Mouse (Mus musculus) kidney, embryonic 14.5 days (tissue): Measurements from ENCODE around the gene Hmgcl. TPM values are rescaled to one million over a fixed set of nuclear protein-coding genes. Genes with fewer than 3 reads are reported as not detected.
"Not testable (repeated sequence)": the region's sequence is repeated elsewhere in the genome, so short reads cannot be mapped to it uniquely, and the experiment has no call there.

Experiments used
- ATAC-seq: fragments of 200-750 bp; cut with Nextera tagmentation; 2 replicates; pipeline ENCODE4 v1.8.0; 2017; ENCODE audit warnings: moderate number of reproducible peaks, mild to moderate bottlenecking, moderate TSS enrichment, moderate library complexity; ENCODE audit not compliant: low FRiP score, low TSS enrichment
- H3K27ac ChIP-seq: fragments of 300-500 bp; sonication (generic); 2 replicates; pipeline ENCODE4 v1.5.1; 2014; ENCODE audit warnings: low read depth, mild to moderate bottlenecking, low read length, moderate library complexity, mixed read lengths
- H3K27me3 ChIP-seq: fragments of 300-500 bp; sonication (generic); 2 replicates; pipeline ENCODE4 v1.6.1; 2014; ENCODE audit warnings: mild to moderate bottlenecking, low read length; ENCODE audit not compliant: control insufficient read depth, insufficient read depth
- H3K36me3 ChIP-seq: fragments of 300-500 bp; sonication (generic); 2 replicates; pipeline ENCODE4 v1.6.1; 2014; ENCODE audit warnings: low read length, mixed read lengths; ENCODE audit not compliant: control insufficient read depth, insufficient read depth
- H3K4me1 ChIP-seq: fragments of 300-500 bp; sonication (generic); 2 replicates; pipeline ENCODE4 v1.6.1; 2014; ENCODE audit warnings: low read length, mixed read lengths; ENCODE audit not compliant: control insufficient read depth, insufficient read depth
- H3K4me2 ChIP-seq: fragments of 300-500 bp; sonication (generic); replicated peaks from 2 replicates; pipeline ENCODE4 v1.6.1; 2014; ENCODE audit warnings: low read depth, mild to moderate bottlenecking, low read length
- H3K4me3 ChIP-seq: fragments of 300-500 bp; sonication (generic); 2 replicates; pipeline ENCODE4 v1.5.1; 2014; ENCODE audit warnings: mild to moderate bottlenecking, low read length
- H3K9ac ChIP-seq: fragments of 300-500 bp; sonication (generic); 2 replicates; pipeline ENCODE4 v1.6.1; 2014; ENCODE audit warnings: low read depth, mild to moderate bottlenecking, low read length, moderate library complexity
- H3K9me3 ChIP-seq: fragments of 300-500 bp; sonication (generic); 2 replicates; pipeline ENCODE4 v1.6.1; 2016; ENCODE audit warnings: low read length; ENCODE audit not compliant: control insufficient read depth
- WGBS: fragments of 180-500 bp; shearing (Covaris S2); extraction: QIAGEN DNeasy Blood & Tissue Kit; methylation state at CpG from one replicate; pipeline ENCODE4 v1.1.7; 2014; 5-methylcytosine and 5-hydroxymethylcytosine counted together
- polyA plus RNA-seq: library from polyadenylated mRNA; unstranded; fragments of >200 nt; fragmentation: Nextera tagmentation; extraction: Ambion mirVana; gene quantifications from 2 replicates; pipeline ENCODE4 v1.2.1, GENCODE M21; 2014

Gene Hmgcl
- polyA plus RNA-seq, 1 experiment from 2014 or later: 81.1 TPM

- Histone ChIP-seq H3K36me3 (peaks cover 47% of the 10 kb centered on the region), H3K27me3 (no peaks in the 10 kb centered on the region), H3K4me1 (peaks cover 28% of the 10 kb centered on the region), H3K27ac (no peak overlapping the region; the same call in 1 of the 2 replicates), H3K4me2 (no peak overlapping the region), H3K4me3 (no peak overlapping the region), H3K9me3 (no peaks in the 10 kb centered on the region), H3K9ac (no peak overlapping the region)
- ATAC-seq: no peak
- 65% methylated on average over 19 of the region's 19 CpGs for WGBS
Observed at GRCm38 (mm10) chr4:135968271-135968869, 22.1 kb downstream of the Hmgcl start.

- ATAC-seq: no peak
- Histone ChIP-seq H3K9ac (no peak overlapping the region), H3K9me3 (no peaks in the 10 kb centered on the region), H3K4me3 (no peak overlapping the region), H3K27ac (no peak overlapping the region), H3K4me2 (no peak overlapping the region), H3K36me3 (peaks cover 47% of the 10 kb centered on the region), H3K27me3 (no peaks in the 10 kb centered on the region), H3K4me1 (peaks cover 26% of the 10 kb centered on the region)
- 91% methylated on average over 13 of the region's 13 CpGs for WGBS
Observed at GRCm38 (mm10) chr4:135969070-135969750, 23.0 kb downstream of the Hmgcl start.

GRCm38 (mm10) chr4:135970585-135970984, 24.3 kb downstream of the Hmgcl start:
- ATAC-seq: no peak
- Histone ChIP-seq H3K36me3 (peaks cover 58% of the 10 kb centered on the region), H3K4me3 (no peak overlapping the region)

GRCm38 (mm10) chr4:135971805-135972555, 25.7 kb downstream of the Hmgcl start:
- H3K36me3 ChIP-seq: peaks cover 61% of the 10 kb centered on the region
- under 1% methylated on average over 35 of the region's 35 CpGs for WGBS

More at GRCm38 (mm10) chr4:135970585-135970984, 24.3 kb downstream of the Hmgcl start:
- Histone ChIP-seq H3K27me3 (no peaks in the 10 kb centered on the region), H3K27ac (no peak overlapping the region), H3K4me1 (peaks cover 18% of the 10 kb centered on the region; the same call in 1 of the 2 replicates), H3K4me2 (no peak overlapping the region), H3K9ac (no peak overlapping the region), H3K9me3 (no peaks in the 10 kb centered on the region)
- 82% methylated on average over 11 of the region's 11 CpGs for WGBS

GRCm38 (mm10) chr4:135972556-135972906, 26.3 kb downstream of the Hmgcl start, which contains the start of gene Lypla2:
Gene Lypla2 (minus strand): TSS chr4:135972626.
- H3K4me1 ChIP-seq: peaks cover 18% of the 10 kb centered on the region; the same call in 1 of the 2 replicates
- peak within 1 kb of the TSS; percentile 52; the same call in 1 of the 2 replicates for H3K27ac ChIP-seq
- H3K9ac ChIP-seq: peak within 1 kb of the TSS; percentile 87
- H3K4me2 ChIP-seq: peak within 1 kb of the TSS; percentile 87
- no peaks in the 10 kb centered on the region for H3K9me3 ChIP-seq
- H3K36me3 ChIP-seq: peaks cover 58% of the 10 kb centered on the region
- peak within 1 kb of the TSS; percentile 88 for H3K4me3 ChIP-seq
- 1% methylated on average over 19 of the region's 19 CpGs for WGBS
- ATAC-seq: peak; percentile 74
- H3K27me3 ChIP-seq: no peaks in the 10 kb centered on the region

More at GRCm38 (mm10) chr4:135971805-135972555, 25.7 kb downstream of the Hmgcl start:
- H3K27me3 ChIP-seq: no peaks in the 10 kb centered on the region
- peak overlapping the region; percentile 52; the same call in 1 of the 2 replicates for H3K27ac ChIP-seq
- peak; percentile 68 for ATAC-seq
- H3K9me3 ChIP-seq: no peaks in the 10 kb centered on the region
- peak overlapping the region; percentile 87 for H3K4me2 ChIP-seq
- peaks cover 18% of the 10 kb centered on the region; the same call in 1 of the 2 replicates for H3K4me1 ChIP-seq
- peak overlapping the region; percentile 87 for H3K9ac ChIP-seq
- H3K4me3 ChIP-seq: peak overlapping the region; percentile 88

GRCm38 (mm10) chr4:135972911-135973811, 26.9 kb downstream of the Hmgcl start:
- H3K27me3 ChIP-seq: no peaks in the 10 kb centered on the region
- no peak for ATAC-seq
- H3K4me2 ChIP-seq: peak overlapping the region; percentile 87
- 66% methylated on average over 13 of the region's 13 CpGs for WGBS
- peaks cover 52% of the 10 kb centered on the region for H3K36me3 ChIP-seq
- H3K9me3 ChIP-seq: no peaks in the 10 kb centered on the region
- H3K9ac ChIP-seq: peak overlapping the region; percentile 87; the same call in 1 of the 2 replicates
- peaks cover 18% of the 10 kb centered on the region; the same call in 1 of the 2 replicates for H3K4me1 ChIP-seq
- H3K4me3 ChIP-seq: peak overlapping the region; percentile 88
- H3K27ac ChIP-seq: no peak overlapping the region; the same call in 1 of the 2 replicates

GRCm38 (mm10) chr4:135976146-135976545, 29.9 kb downstream of the Hmgcl start:
- WGBS: 92% methylated on average over 12 of the region's 12 CpGs
- no peaks in the 10 kb centered on the region for H3K9me3 ChIP-seq
- H3K36me3 ChIP-seq: peaks cover 38% of the 10 kb centered on the region
- no peaks in the 10 kb centered on the region for H3K27me3 ChIP-seq
- H3K4me3 ChIP-seq: no peak overlapping the region
- peaks cover 12% of the 10 kb centered on the region; the same call in 1 of the 2 replicates for H3K4me1 ChIP-seq
- no peak for ATAC-seq
- H3K4me2 ChIP-seq: no peak overlapping the region
- H3K9ac ChIP-seq: no peak overlapping the region
- H3K27ac ChIP-seq: no peak overlapping the region

GRCm38 (mm10) chr4:135980223-135980622, 34.0 kb downstream of the Hmgcl start:
- ATAC-seq, H3K4me2 ChIP-seq, H3K27me3 ChIP-seq, H3K27ac ChIP-seq, H3K9ac ChIP-seq, H3K4me1 ChIP-seq, H3K9me3 ChIP-seq, H3K4me3 ChIP-seq: not testable (repeated sequence)
- H3K36me3 ChIP-seq: peaks cover 48% of the 10 kb centered on the region
- 90% methylated on average over 5 of the region's 5 CpGs for WGBS
